Mouse (Mus musculus): ENCODE results near the gene Disp1.

The Disp1 gene

GRCm38 (mm10) chr1:183039881-183040708, 181.2 kb downstream of the Disp1 start:
- DNase-seq (ENCODE audit: low spot score): no peak

- no peak for DNase-seq (ENCODE audit: low spot score)
Measured at GRCm38 (mm10) chr1:183039404-183039803, 181.9 kb downstream of the Disp1 start.

Data from c-Kit-positive CD71-positive TER-119-positive erythroid progenitor cells, embryonic 14.5 days (primary cell).